Mouse (Mus musculus) layer of hippocampus, adult 11-12 months (tissue): ENCODE measurements at regions not wholly inside any gene's neighbourhood (a gene's known extent, or its start where the extent isn't known, plus 50 kb on each side); places are given as distances from the start of the nearest gene placed in this dataset.

Experiments
- DNase-seq: peaks from one replicate; pipeline ENCODE4 v3.0.0; 2022; ENCODE audit warnings: low spot score

DNA sequence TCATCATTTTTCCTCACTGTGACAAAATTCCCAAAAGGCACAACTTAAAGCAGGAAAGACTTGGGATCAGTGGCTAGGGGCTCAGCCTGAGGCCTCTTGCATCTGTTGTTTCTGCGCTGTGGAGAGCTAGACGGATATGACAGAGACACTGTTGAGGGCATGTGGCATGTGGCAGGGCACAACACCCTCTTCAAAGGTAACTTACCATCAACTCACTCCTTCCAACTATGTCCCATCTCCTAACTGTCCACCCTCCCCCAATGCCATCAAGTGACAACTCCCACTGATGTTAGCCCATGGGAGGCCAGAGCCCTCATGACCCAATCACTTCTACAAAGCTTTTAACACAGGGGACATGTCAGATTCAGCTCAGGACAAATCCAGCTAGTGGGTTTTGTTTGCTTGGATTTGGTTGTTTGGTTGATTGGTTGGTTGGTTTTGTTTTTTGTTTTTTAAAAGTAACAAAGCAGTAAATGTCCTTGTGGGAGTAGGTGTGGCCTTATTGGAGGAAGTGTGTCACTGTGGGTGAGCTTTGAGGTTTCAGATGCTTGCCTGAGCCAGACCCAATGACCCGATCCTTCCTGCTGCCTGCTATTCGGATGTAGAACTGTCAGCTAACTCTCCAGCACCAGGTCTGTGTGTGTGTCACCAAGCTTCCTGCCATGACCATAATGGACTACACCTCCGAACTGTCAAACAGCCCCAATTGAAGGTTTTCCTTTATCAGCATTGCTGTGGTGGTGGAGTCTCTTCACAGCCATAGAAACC, 53.2 kb upstream of the Lef1 start:
- DNase-seq: no peak

DNA sequence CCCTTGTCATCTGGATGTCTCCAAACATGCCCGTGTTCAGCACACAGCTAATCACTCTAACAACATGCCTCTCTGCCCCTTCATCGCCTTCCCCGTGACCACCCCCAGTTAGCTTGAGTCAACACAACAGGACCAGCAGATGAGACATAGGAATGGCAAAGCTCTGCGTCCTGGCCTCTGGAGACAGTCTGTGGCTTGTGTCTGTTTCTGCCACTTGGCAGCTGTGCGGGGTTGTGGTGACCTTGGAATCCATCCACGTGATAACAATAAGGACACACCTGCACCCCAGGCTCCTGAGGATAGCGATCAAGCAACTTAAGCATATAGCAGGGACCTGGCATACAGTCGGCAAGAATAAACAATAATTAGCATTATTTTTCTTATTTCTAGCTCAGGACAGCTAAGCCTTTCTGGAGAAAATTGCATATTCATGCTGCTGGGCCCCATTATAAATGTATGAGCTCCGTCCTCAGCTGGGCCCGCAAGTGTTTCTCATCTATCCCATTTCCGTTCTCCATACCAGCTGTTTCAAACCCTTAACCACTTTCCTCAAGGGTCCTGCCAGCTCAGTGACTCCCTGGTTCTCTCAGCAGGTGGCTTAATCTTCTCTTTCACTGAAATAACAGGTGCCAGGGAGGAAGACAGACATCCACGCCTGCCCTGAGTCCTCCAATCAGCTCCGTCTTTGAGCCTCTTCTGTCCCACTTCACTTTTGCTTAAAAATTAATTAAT, 55.9 kb upstream of the Lef1 start:
- DNase-seq: no peak

DNA sequence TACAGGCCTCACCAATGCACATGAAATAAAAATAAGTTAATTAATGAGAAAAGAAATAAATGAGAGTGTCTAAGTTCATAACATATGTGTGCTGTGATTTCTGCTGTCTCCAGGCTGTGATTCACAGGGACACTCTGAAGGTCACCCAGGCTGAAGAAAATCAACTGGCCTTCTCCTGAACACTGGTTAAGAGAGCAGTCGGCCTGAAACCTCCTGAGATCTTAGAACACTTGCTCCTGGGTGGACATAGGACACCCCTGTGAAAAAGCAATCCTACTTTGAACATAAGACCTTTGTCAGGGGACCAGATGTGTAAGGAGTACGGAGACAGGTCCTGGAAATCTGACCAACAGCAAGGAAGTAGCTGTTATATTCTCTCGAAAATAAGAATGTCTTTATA, 62.6 kb upstream of the Lef1 start:
- no peak for DNase-seq

DNA sequence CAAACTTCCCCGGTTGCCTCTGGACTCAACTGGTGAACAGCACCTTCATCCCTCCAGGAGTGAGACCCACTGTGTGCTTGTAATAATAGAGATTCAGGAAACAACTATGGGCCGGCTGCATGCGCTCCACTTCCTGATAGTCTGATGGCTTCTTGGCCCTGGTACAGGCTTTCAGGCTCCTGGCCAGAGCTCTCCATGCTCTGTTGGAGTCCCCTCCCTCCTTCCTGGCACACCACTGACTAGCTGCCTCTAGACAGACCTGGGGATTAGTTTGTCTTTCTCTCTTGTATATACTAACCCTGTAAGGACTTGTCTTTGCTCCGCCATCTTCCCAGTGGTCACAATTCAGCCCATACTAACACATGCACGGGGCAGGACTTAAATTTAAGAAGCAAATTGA, 63.9 kb upstream of the Lef1 start:
- DNase-seq: no peak

DNA sequence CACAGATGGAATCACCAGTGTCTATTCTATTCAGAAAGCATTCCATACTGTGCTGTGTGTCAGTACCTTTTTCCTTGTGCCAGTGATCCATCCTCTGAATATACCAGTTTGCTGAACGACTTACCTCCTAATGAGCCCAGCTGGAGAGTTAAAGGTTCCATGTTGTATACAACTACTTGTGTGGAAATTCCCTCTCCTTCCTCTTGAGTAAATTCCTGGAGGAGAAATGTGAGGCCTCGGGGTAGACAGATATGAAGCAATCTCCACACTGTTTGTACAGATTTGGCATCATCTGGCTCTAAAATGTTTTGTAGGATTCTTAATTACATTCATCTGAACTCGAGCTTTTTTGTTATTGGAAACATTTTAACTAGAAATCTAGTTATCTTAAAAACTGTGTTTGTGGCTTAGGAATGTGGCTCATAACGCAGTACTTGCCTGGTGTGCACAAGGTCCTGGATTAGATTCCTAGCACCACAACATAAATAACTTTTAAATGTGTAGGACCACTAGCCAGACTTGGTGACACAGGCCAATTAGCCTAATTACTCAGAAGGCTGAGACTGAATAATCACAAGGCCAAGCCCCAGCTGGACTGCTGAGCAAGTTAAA, 70.0 kb upstream of the Lef1 start:
- no peak for DNase-seq

DNA sequence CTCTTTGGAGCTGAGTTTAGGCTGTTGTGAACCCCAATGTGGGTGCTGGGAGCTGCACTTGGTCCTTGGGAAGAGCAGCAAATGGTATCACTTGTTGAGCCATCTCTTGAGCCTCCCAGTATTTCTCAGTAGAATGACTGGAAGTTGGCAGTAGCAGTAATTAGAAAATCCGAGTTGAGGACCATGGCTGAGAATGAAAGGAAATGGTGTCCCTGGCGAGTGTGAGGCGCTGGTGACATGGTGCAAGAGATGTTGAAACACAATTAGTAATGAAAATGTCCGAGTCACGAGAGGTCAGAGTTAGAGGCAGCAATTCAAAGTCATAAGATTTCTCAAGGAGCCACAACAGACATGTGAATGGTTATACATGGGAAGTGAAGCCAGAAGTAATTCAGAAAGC, 73.2 kb upstream of the Lef1 start:
- no peak for DNase-seq

DNA sequence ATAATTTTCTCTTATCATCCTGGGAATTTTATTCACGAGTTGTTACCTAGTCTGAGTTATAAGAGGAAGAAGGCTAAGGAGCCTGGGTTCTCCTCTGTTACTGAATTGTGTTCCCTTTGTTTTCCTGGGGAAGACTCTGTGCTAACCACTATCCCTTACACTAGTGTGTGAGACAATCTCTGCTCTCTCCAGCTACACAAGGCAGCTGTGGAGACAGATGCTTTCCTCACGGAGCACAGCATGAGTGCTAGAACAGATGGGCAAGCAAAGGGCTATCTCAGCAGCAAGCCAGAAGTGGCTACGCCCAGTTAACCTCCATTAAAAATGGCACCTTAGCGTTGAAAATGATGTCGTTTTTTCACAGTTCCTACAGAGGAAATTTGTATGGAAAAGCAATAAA, 75.5 kb upstream of the Lef1 start:
- no peak for DNase-seq

DNA sequence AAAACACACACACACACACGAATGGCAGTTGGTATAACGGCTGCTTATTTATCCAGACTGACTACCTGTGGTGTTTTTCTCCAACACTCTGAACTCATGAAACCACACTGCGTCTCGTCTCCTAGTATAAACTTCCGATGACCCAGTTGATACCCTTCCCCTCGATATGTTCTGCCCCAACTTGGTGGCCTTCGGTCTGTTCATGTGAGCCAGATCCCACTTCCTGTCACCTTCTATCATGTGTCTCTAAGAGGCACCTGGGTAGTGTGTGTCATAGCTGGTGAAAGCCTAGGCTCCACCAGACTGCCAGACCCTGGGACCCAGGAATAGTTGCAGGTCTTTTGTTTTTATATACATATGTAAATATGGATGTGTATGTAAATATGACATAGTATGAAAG, 83.9 kb upstream of the Lef1 start:
- no peak for DNase-seq

DNA sequence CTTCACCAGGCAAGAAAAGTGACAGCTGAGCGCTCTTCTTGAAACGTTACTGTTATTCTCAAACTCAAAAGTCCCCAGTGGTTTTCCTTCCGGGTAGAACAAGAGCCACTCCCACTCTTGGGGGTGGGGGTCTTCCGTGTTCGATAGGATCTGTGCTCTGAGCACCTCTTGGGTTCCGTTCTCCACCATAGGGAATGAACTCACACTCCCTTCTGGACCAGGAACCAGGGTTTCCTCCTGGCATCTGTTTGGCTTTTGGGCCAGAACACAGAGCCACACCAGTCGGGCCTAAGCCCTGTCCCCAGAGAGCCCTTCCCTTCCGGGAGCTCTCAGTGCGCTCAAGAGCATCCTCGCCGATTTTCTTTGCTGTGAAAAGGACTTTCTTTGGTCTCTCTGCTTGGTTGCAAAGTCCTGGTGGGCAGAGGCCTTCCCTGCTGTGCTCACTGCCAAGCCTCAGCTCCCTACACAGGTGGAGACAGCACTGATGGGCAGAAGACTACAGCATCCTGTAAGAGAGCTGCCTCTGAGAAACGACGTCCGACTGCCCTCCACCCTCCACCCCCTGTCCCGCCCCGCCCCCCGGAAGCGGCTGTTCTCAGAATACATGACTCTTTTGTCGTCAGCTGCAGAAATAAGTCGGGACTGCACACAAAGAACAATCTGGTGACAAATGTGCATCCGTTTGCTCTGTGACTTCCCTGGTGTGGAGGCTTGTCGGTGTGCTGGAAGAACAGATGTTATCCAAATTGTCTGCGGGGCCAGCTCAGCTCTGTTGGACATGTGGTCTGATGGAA, 90.9 kb upstream of the Lef1 start:
- no peak for DNase-seq

DNA sequence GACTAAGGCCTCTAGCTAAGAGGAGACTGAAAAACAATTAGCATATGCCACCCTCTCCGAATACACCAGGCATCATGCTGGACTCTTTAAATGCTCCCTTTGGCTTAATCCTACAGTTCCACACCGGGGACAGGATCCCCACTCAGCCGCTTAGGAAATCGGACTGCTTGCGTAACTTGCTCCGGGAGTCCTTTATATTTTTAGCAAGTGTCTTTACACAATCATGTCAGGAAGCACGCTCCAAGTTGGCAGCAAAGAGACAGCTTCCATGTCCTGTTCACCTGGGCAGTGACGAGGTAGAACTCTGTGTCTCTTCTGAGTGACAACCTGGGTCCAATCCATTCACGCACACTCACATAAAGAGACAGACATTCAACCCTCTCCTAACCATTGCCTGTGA, 92.4 kb upstream of the Lef1 start:
- no peak for DNase-seq

DNA sequence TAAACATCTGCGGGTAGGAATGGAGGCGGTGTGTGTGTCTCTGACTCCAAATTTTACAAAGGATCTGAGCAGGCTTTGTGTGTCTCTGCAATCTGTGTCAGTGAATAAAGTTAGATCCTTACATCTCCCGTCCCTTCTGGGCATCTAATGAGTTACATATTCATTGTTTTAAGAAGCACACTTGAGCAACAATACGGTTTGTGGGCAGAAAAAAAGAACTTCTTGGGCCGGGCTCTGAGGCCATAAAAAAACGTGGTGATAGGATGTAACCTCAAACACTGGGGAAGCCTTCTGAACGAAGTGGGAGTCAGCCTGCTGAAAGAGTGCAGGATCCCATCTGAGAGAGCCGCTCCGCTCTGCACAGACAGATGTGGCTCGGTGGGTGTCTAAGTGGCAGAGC, 94.2 kb upstream of the Lef1 start:
- DNase-seq: no peak

DNA sequence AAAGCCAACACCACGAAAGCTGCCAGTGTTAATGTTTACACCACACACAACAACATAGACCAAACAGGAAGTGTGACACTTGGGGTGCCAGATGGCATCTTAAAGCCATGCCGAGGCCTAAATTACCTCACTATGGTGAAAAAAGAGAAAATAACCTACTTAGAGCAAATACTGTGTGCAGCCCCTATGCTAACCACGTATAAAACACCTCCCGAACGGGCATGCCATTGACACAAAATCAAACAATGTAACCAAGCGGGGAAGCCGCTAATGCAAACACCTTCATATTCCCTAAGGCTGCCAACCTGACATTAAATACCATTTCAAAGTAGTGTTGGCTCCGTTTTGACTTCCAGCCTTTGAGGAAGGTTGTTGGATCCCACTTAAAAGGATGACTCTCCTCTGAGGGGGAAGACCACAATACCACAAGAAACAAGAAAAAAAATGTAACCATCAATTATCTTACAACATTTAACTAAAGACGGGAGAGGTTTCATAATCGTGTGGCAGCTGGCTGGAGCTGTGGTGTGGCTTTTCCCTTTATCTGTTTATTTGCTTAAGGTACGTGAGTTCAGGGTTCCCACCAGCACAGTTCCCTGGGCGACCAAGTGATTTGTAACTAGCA, 96.1 kb upstream of the Lef1 start:
- no peak for DNase-seq

DNA sequence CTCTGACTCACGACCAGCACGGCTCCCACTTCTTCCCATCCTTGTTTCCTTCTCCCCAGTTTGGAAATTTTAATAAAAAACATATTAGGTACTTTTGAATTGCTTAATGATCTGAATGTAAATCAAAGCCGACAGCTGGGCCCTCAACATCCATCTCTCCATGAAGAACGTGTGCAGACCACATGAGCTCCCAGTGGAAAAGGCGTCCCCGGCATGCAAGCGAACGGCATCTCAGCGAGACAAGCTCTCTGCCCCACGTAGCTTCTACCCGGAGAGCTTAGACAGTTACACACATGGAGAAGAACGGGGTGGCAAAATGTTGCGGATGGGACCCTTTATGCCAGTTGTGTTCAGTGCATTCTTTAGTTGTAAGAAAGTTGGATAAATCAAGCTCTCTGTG, 109.6 kb upstream of the Lef1 start:
- no peak for DNase-seq

DNA sequence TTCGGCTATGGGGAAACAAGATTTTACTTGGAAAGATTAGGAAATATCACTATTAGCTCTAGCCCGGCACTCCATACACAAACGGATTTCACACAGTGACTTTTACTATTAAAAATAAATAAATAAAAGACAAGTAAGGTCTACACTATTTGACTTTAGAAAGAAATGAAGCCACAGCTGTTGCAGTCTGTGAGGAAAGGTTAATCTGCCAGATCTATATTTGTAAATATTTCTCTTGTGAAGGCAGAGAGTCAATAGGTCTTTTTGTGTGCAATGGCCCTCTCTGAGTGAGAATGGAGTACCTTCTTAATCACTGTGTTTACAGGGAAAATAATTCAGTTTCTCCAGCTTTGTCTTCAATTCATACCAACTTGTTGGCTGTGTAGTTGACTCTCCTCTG, 110.0 kb upstream of the Lef1 start:
- no peak for DNase-seq

DNA sequence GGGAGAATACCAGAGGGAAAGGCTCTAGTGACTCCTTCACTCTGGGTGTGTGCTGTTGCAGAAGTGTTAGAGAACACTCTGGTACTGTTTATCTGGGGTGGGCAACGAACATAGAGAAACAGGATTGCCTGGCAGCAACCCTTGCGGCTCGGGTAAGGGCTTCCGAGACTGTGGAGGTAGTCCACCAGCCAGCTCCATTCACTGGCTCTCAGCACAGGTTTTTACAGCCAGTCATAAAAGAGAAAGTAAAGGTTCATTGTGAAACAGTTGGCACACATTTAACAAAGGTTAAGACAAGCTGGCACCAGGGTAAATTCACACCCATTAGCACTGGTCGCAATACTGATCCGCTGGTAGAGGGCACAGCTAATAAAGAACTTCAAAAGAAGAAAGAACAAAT, 110.5 kb upstream of the Lef1 start:
- no peak for DNase-seq

DNA sequence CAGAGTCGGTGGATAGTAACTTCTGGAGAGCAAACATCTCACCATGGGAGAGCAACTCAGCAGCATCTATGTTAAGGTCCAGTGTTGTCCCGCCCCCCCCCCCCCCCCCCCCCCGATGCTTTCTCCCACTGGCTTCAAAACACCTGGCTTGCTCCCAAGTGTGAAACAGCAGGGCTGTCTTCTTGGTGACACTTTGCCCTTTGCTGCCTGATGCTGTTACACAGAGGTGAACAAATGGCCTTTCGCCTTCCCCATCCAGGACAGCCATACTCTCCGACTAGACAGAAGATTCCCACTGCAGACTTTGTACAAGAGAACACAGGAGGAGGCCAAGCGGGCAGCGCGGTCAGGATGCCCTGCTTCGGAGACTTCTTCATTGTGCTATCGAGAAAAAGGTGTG, 111.8 kb upstream of the Lef1 start:
- no peak for DNase-seq

DNA sequence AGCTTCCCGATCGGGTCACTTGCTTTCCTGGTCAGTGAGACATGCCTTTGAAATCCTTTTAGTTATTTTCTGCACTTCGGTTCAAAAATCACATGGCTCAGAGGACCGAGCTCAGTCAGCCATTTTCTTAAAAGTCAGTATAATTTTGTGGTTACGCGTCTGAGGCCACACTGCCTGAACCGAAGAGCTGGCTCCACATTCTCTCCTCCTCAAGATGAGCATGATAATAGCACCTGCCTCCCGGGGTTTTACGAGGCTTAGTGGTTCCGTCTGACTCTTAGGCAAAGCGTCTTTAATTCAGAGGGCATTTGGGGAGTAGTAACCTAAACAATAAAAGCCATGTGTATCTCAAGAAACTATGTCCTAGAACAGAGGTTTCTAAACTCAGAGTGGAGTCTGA, 113.5 kb upstream of the Lef1 start:
- DNase-seq: no peak

DNA sequence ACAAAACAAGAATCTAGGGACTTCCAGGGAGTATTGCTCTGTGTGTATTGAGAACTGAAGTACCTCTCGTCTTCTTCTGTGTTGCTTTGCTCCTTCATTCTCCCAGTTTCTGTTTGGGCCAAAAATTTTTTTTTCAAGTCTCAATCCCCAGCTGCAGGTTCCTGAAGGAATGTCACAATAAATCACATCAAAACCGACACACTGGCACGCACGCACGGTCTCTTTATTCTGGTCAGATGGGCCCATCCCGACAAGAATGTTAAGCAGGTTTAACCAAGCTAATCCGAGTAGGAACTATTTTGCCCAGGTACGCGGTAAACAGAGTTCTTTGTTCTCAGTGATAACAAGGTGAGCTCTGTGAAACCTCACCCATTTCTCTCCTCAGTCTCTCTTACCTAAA, 118.3 kb upstream of the Lef1 start:
- DNase-seq: no peak

DNA sequence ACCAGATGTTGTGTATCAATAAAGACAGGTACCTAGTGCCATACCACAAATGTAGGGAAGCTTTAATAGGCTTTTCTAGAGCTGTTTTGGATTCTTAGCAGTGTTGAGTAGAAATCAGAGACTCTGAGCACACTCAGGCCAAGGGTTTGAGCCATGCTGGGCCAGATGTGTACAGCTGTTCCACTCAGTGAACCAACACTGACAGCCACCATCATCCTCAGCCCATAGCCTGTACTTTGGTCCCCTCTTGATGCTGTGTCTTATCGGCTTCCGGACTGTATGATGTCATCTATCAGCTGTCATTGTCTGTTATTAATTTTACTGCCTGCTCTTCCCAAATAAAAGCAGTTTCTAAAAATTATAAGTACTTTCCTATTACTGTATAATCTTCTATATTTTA, 123.6 kb upstream of the Lef1 start:
- DNase-seq: no peak

DNA sequence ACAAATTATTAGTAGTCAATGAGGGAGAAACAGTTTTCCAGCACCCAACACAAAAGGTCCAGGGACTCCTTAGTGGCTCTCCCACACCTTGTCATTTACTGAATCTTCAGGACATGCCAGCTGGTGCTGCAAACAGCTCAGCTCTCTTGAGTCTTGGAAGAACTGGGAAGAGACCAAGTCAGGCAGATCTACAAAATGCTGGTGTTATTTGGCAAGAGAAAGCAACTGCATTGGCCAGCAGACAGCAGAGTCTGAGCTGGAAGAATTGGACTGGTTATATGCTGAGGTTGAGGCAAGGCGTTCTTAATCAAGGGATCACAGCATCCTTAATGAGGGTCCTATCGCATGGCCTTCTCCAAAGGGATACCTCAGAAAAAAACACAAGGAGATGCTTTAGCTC, 124.2 kb upstream of the Lef1 start:
- DNase-seq: no peak

DNA sequence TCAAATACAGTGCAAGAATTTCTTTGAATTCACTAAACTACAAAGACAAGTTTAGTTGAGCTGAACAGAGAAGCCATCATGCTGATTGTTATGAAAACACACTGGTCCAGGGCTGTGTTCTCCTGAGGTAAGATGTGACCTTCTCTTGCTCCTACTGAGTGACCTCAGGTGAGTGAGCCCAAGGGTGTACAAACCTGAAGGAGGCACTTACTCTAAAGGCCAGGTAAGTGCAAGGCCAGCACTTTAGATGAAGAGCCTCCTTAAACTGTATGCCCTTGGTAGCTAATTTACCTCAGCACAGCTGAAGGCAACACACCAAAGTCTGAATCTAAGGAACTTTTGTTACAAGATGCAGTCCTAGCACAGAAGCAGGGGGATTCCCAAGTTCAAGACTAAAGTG, 128.7 kb upstream of the Lef1 start:
- DNase-seq: no peak

DNA sequence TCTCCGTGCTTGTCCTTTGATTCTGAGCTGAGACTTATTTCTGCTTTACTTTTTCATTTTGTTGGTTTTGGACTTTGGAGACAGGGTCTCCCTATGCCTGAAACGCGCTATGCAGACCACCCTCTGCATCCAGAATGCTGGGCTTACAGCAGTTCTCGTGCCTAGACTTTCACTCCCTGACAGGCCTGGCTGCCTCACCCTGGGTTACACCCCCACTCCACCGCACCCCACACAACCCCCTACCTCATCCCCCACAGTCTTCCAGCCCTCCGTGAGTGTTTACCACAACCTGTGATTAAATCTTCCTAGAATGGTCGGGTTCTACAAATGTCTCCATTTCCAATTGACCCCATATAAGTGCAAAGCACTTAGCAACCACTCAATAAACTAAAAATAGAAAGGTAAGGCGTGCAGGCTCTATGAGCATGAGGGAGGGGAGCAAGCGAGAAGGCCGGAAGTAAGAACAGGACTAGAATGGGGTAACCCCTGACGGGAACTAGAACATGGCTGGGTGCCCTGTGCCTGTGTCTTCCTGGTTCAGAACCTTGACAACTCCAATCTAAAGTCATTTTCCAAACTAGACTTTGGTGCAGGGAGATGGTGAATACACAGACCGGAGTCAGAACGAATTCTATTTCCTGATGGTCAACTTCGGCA, 131.2 kb upstream of the Lef1 start:
- no peak for DNase-seq
